Mouse (Mus musculus) erythroblast, adult 5-6 weeks (primary cell): Measurements from ENCODE around the gene Gabpb2. TPM values are rescaled to one million over a fixed set of nuclear protein-coding genes. Genes with fewer than 3 reads are reported as not detected.
A peak's percentile ranks its signal among the peaks of the same experiment; 100 is the strongest.

Experiments used
- ATAC-seq: replicated peaks from 2 replicates; pipeline ENCODE4 v1.8.0; 2016; ENCODE audit warnings: moderate number of reproducible peaks, mild to moderate bottlenecking, moderate TSS enrichment, inconsistent platforms; ENCODE audit not compliant: poor library complexity, low FRiP score, severe bottlenecking
- total RNA-seq, 2 experiments: library from RNA; stranded (forward) in 1 of 2; stranded (reverse) in 1 of 2; fragments of 150-400 nt in 1 of 2; fragments of 200-764, 138-1000 nt in 1 of 2; gene quantifications; 2 replicates each; pipeline versions ENCODE4 v1.2.3 to v1.2.4; 2015 to 2017; ENCODE audit warnings: low replicate concordance in 2 of 2

Gene Gabpb2
- total RNA-seq, 2 experiments from 2014 or later, result 12.5 to 38.1 TPM

- no peak for ATAC-seq
Measured at GRCm38 (mm10) chr3:95203880-95204279, 13.8 kb downstream of the Gabpb2 start.

- no peak for ATAC-seq
Measured at GRCm38 (mm10) chr3:95200562-95200961, 17.2 kb downstream of the Gabpb2 start.

GRCm38 (mm10) chr3:95200132-95200531, 17.6 kb downstream of the Gabpb2 start:
- ATAC-seq, result no peak

GRCm38 (mm10) chr3:95199101-95199500, 18.6 kb downstream of the Gabpb2 start:
- ATAC-seq, result no peak

GRCm38 (mm10) chr3:95195772-95196171, 21.9 kb downstream of the Gabpb2 start:
- no peak for ATAC-seq

- ATAC-seq, result no peak
Measured at GRCm38 (mm10) chr3:95194721-95195135, 23.0 kb downstream of the Gabpb2 start.

- no peak for ATAC-seq
Measured at GRCm38 (mm10) chr3:95186888-95187287, 30.8 kb downstream of the Gabpb2 start.

- no peak for ATAC-seq
Measured at GRCm38 (mm10) chr3:95186100-95186499, 31.6 kb downstream of the Gabpb2 start.

- ATAC-seq, result no peak
Measured at GRCm38 (mm10) chr3:95184796-95185577, 32.7 kb downstream of the Gabpb2 start.

- no peak for ATAC-seq
Measured at GRCm38 (mm10) chr3:95181841-95182240, 35.9 kb downstream of the Gabpb2 start.

- ATAC-seq, result no peak
Measured at GRCm38 (mm10) chr3:95179890-95180289, 37.8 kb downstream of the Gabpb2 start.

- no peak for ATAC-seq
Measured at GRCm38 (mm10) chr3:95178948-95179347, 38.8 kb downstream of the Gabpb2 start.

GRCm38 (mm10) chr3:95177583-95177982, 40.1 kb downstream of the Gabpb2 start:
- no peak for ATAC-seq

- no peak for ATAC-seq
Measured at GRCm38 (mm10) chr3:95176500-95176899, 41.2 kb downstream of the Gabpb2 start.

- ATAC-seq, result peak; percentile 85
Measured at GRCm38 (mm10) chr3:95174011-95174592, 43.6 kb downstream of the Gabpb2 start.

- ATAC-seq, result no peak
Measured at GRCm38 (mm10) chr3:95173256-95173949, 44.3 kb downstream of the Gabpb2 start.

- ATAC-seq, result no peak
Measured at GRCm38 (mm10) chr3:95172526-95173255, 45.0 kb downstream of the Gabpb2 start.

GRCm38 (mm10) chr3:95171105-95171504, 46.6 kb downstream of the Gabpb2 start:
- ATAC-seq, result no peak

GRCm38 (mm10) chr3:95169996-95170395, 47.7 kb downstream of the Gabpb2 start:
- ATAC-seq, result no peak

- no peak for ATAC-seq
Measured at GRCm38 (mm10) chr3:95164840-95165239, 52.9 kb downstream of the Gabpb2 start.
